Mouse (Mus musculus): ENCODE results near the gene Plcl2. TPM values are rescaled to one million over a fixed set of nuclear protein-coding genes. Genes with fewer than 3 reads are reported as not detected.

Gene Plcl2
- polyA plus RNA-seq, 1 experiment from 2014 or later: 6.8 TPM

Other genes starting within 250 kb of the Plcl2 start
- 0.09 and 0.58 TPM in 2 replicates for gene Dazl, start 215.8 kb upstream of the Plcl2 start, polyA plus RNA-seq (2014; fragmentation: Nextera tagmentation; extraction: Ambion mirVana)